ENCODE assay signal across 8 mouse cellular contexts in the genomic region with DNA sequence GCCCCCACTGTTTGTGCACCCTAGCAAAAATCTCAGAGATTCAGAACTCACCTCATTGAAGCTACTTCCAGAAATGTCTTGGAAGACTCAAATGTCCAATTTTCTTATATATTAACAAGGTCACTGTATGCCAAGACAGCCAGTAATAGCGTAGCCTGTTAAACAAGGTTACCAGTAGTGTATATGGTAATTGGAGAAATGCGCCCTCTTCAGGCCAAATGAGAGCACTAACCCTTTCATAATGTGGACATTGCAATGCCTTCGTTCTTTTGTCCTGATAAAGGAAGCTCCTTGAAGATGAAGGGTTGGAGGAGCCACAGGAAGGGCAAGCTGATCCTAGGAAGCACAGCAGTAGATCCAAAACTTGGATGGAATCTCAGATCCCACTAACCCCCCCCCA. TPM values are rescaled to one million over a fixed set of nuclear protein-coding genes. Genes with fewer than 3 reads are reported as not detected.
DNase-seq lines count a peak whose midpoint lies in the region; ATAC-seq lines count a peak whose summit lies in the region.

No protein-coding gene starts in this region.

- ATAC-seq in frontal cortex, adult (ENCODE audit: low TSS enrichment): peak; percentile 78

- no peak for DNase-seq in frontal cortex, postnatal 10 days (ENCODE audit: low spot score in 2 of 2)
- DNase-seq in lung, postnatal 14 days: peak; percentile 19
- no peak for DNase-seq in lung, postnatal 10 days
- DNase-seq in R1 (ENCODE audit: low read depth, low spot score): peak; percentile 58
- DNase-seq in naive thymus-derived CD4-positive, alpha-beta T cell, adult 2 months (ENCODE audit: low read depth): peak; percentile 6
- no peak for DNase-seq in heart, adult 18-20 months
- no peak for DNase-seq in ovary, adult 18-20 months (ENCODE audit: low spot score)

RNA-seq across cellular contexts. Expression of a gene that starts 7.2 kb away (rescaled TPM):
- total RNA-seq in heart, adult 18-20 months (2021): under 1 TPM in 1 of 2 experiments, not detected in 1; 0.05 TPM

RNA-seq across cellular contexts. Expression of a gene that starts 42.7 kb away (rescaled TPM):
- total RNA-seq in heart, adult 18-20 months (2021): 1 to 10 TPM; 4.4 to 5.8 TPM

Comparison
In these comparisons a context has a peak if more than half of its experiments do, and no peak if none do; other contexts are left out.
1. DNase-seq: peak in lung, postnatal 14 days (single experiment), R1 (single experiment) and naive thymus-derived CD4-positive, alpha-beta T cell, adult 2 months (single experiment); none in frontal cortex, postnatal 10 days (0 of 2), lung, postnatal 10 days (single experiment), heart, adult 18-20 months (0 of 2) and ovary, adult 18-20 months (single experiment).